10 mouse cellular contexts compared by ENCODE assay signal in genomic region chr9:20861821-20862220, GRCm38 (mm10). TPM values are rescaled to one million over a fixed set of nuclear protein-coding genes. Genes with fewer than 3 reads are reported as not detected.
DNase-seq lines count a peak whose midpoint lies in the region; ATAC-seq and TF ChIP-seq lines count a peak whose summit lies in the region.
"Had no signal": no experiment of that assay in that cellular context is flagged by ENCODE, and none has a peak within 500 bp of the region (broad histone marks: within the 10 kb centered on the region; RNA-seq: fewer than 3 reads in every experiment).

No protein-coding gene starts in this region.

- TF ChIP-seq CTCF in liver, adult 2 months (IDR thresholded peaks at IDR 0.05; ENCODE audit: low read depth, low read length), result peak; percentile 75

- H3K4me3 ChIP-seq in liver, adult 2 months (ENCODE audit: insufficient read depth, low read depth, low read length), result no peak overlapping the region
- no peak overlapping the region for H3K4me3 ChIP-seq in liver, embryonic 12.5 days
- H3K4me3 ChIP-seq: midbrain, embryonic 12.5 days had no signal

- no peaks in the 10 kb centered on the region for H3K9me3 ChIP-seq in liver, embryonic 12.5 days (replicated peaks)
- H3K9me3 ChIP-seq: midbrain, embryonic 12.5 days had no signal

- ATAC-seq in liver, embryonic 12.5 days, result no peak
- no peak for ATAC-seq in monocyte, adult 5-6 weeks (replicated peaks; ENCODE audit: insufficient number of reproducible peaks, low FRiP score, low TSS enrichment, poor library complexity, severe bottlenecking)

- H3K27me3 ChIP-seq in liver, adult 2 months (ENCODE audit: control insufficient read depth, insufficient read depth, low read length), result no peaks in the 10 kb centered on the region
- peaks cover 36% of the 10 kb centered on the region for H3K27me3 ChIP-seq in liver, embryonic 12.5 days (replicated peaks)

- no peaks in the 10 kb centered on the region for H3K36me3 ChIP-seq in liver, adult 2 months (ENCODE audit: control insufficient read depth, insufficient read depth, low read length)
- H3K36me3 ChIP-seq in liver, embryonic 12.5 days, result no peaks in the 10 kb centered on the region
- H3K36me3 ChIP-seq: midbrain, embryonic 12.5 days had no signal

- WGBS in liver, adult 2 months, result 3% methylated on average over 4 of the region's 4 CpGs
- WGBS in liver, embryonic 12.5 days (ENCODE audit: insufficient replicate concordance), result 10% methylated on average over 4 of the region's 4 CpGs

- H3K4me2 ChIP-seq in liver, embryonic 12.5 days, result no peak overlapping the region
- H3K4me2 ChIP-seq: midbrain, embryonic 12.5 days had no signal

- DNase-seq in cerebellum, postnatal 25 days, result peak; percentile 11 to 38
- DNase-seq in cerebellum, adult 8-10 months, result no peak
- no peak for DNase-seq in liver, adult 2 months (ENCODE audit: extremely low read depth, low read depth, low spot score)
- DNase-seq in embryo, embryonic 11 days, result peak; percentile 72
- DNase-seq in retina, embryonic 14.5 days (ENCODE audit: low spot score), result peak; percentile 73
- DNase-seq in cerebellum, adult 9-10 months, result no peak

- TF ChIP-seq POLR2A in liver, adult 2 months (IDR thresholded peaks at IDR 0.05; ENCODE audit: extremely low read depth, insufficient read depth, low read length), result no peak

- H3K4me1 ChIP-seq in liver, adult 2 months (ENCODE audit: control insufficient read depth, insufficient read depth, low read length), result peaks cover 28% of the 10 kb centered on the region
- H3K4me1 ChIP-seq in liver, embryonic 12.5 days, result peaks cover 7% of the 10 kb centered on the region
- H3K4me1 ChIP-seq: midbrain, embryonic 12.5 days had no signal

- H3K79me2 ChIP-seq in liver, adult 2 months (ENCODE audit: control insufficient read depth, insufficient read depth, low read length), result no peaks in the 10 kb centered on the region

- H3K27ac ChIP-seq in liver, adult 2 months (replicated peaks; ENCODE audit: insufficient read depth, low read depth, low read length), result peak overlapping the region; percentile 90
- no peak overlapping the region for H3K27ac ChIP-seq in liver, embryonic 12.5 days
- H3K27ac ChIP-seq: midbrain, embryonic 12.5 days had no signal

- peak overlapping the region; percentile 46 for H3K9ac ChIP-seq in liver, adult 2 months (ENCODE audit: low read depth, low read length)
- no peak overlapping the region for H3K9ac ChIP-seq in liver, embryonic 12.5 days
- H3K9ac ChIP-seq: midbrain, embryonic 12.5 days had no signal

RNA-seq across cellular contexts. Expression of gene A230050P20Rik, which starts 6.6 kb away (rescaled TPM):
- 14.8 and 17.1 TPM in 2 replicates for total RNA-seq in liver, adult 2 months (2014; rRNA removed)
- 112 and 186 TPM in 2 replicates for polyA plus RNA-seq in liver, adult 2 months (2012; rRNA removed)
- 7.9 TPM in 2 replicates for polyA plus RNA-seq in liver, embryonic 12.5 days (2016; fragmentation: Nextera tagmentation; extraction: Ambion mirVana)
- 5.2 to 12.0 TPM (median 11.8 TPM) in 3 replicates for total RNA-seq in monocyte, adult 5-6 weeks (2017)

RNA-seq across cellular contexts. Expression of gene Angptl6, which starts 17.7 kb away (rescaled TPM):
- 17.6 and 27.9 TPM in 2 replicates for total RNA-seq in liver, adult 2 months (2014; rRNA removed)
- polyA plus RNA-seq in liver, adult 2 months (2012; rRNA removed), result 44.1 and 47.4 TPM in 2 replicates
- polyA plus RNA-seq in liver, embryonic 12.5 days (2016; fragmentation: Nextera tagmentation; extraction: Ambion mirVana), result 10.5 and 11.3 TPM in 2 replicates
- total RNA-seq in monocyte, adult 5-6 weeks (2017), result 0.49 to 0.57 TPM in 2 of 3 replicates, not detected in the other

RNA-seq across cellular contexts. Expression of gene Ppan, which starts 26.2 kb away (rescaled TPM):
- 6.5 and 12.5 TPM in 2 replicates for total RNA-seq in liver, adult 2 months (2014; rRNA removed)
- polyA plus RNA-seq in liver, adult 2 months (2012; rRNA removed), result 32.6 and 69.6 TPM in 2 replicates
- 124 and 132 TPM in 2 replicates for polyA plus RNA-seq in liver, embryonic 12.5 days (2016; fragmentation: Nextera tagmentation; extraction: Ambion mirVana)
- total RNA-seq in monocyte, adult 5-6 weeks (2017), result 24.4 to 44.1 TPM (median 26.9 TPM) in 3 replicates

RNA-seq across cellular contexts. Expression of gene Eif3g, which starts 36.6 kb away (rescaled TPM):
- total RNA-seq in liver, adult 2 months (2014; rRNA removed), result 51.7 and 60.4 TPM in 2 replicates
- polyA plus RNA-seq in liver, adult 2 months (2012; rRNA removed), result 91.8 and 98.3 TPM in 2 replicates
- 303 and 313 TPM in 2 replicates for polyA plus RNA-seq in liver, embryonic 12.5 days (2016; fragmentation: Nextera tagmentation; extraction: Ambion mirVana)
- 87.5 to 120 TPM (median 97.3 TPM) in 3 replicates for total RNA-seq in monocyte, adult 5-6 weeks (2017)

RNA-seq across cellular contexts. Expression of gene Rdh8, which starts 43.5 kb away (rescaled TPM):
- not detected in 2 replicates for total RNA-seq in liver, adult 2 months (2014; rRNA removed)
- polyA plus RNA-seq in liver, adult 2 months (2012; rRNA removed), result not detected in 2 replicates
- not detected in 2 replicates for polyA plus RNA-seq in liver, embryonic 12.5 days (2016; fragmentation: Nextera tagmentation; extraction: Ambion mirVana)
- total RNA-seq in monocyte, adult 5-6 weeks (2017), result not detected in 3 replicates
- polyA plus RNA-seq: gonadal fat pad, adult 2 months; midbrain, embryonic 12.5 days had no signal

Comparison
In these comparisons a context has a peak if more than half of its experiments do, and no peak if none do; other contexts are left out.
1. DNase-seq: peak in cerebellum, postnatal 25 days (2 of 2), embryo, embryonic 11 days (single experiment) and retina, embryonic 14.5 days (single experiment); none in cerebellum, adult 8-10 months (single experiment), liver, adult 2 months (single experiment) and cerebellum, adult 9-10 months (single experiment).
2. RNA of gene Angptl6, which starts 17.7 kb away (total RNA-seq): 17.6 to 27.9 TPM in liver, adult 2 months; 0.49 to 0.57 TPM in monocyte, adult 5-6 weeks; every median in the first group is over 10 times any median in the second.